Mouse (Mus musculus): Measurements from ENCODE around the gene Tbxas1.

The Tbxas1 gene

DNA sequence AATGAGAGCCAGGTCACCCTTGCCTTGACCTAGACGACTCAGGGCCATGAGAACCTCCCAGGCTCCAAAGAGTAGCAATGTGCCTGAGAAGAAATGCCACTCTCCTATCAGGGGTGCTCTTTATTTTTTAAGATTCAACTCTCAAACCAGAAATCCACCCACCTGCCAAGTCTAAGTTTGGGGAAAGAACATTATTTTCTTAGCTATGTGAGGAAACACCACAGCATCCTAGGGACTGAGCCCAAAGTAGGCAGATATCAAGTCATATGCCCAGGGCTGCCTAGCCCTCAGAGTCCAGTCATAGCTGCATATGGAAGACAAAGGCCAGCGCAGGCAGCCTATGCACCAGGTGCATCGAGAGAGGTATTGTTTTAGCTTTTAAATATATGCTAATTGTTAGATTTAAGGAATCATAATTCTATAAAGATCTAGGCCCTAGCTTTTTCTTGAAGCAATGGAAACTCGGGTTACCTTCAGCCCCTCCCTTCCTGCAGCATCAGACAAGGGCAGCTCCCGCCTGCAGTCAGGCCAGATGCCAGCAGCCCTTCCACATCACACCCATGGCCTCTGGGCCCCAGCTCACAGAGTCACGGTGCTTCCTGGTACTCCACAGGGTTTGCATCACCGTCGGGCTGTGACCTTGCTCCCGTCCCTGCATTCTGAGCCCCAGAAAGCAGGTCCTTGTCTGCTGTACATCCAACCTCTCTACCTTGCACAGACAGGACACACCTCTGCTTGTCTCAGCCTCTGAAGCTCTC, 176.8 kb downstream of the Tbxas1 start:
- no peak for DNase-seq (ENCODE audit: low spot score in 2 of 2)

DNA sequence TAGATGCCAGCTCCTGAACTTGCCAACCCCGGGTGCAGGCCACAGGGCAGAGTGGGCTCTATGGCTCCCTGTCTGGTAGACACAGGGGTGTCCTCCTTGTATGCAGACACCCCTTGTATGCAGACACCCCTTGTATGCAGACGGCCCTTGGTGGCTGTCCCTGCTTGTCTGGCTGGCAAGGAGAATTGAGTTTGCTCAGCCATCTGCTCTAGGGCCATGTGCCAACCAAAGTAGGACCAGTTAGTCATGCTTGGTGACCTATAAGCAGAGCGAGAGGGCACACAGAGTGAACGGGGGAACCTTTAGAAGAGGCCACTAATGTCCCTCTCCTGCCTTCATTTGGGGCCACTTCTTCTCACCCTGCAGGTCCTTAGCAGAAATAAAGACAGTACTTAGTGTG, 177.4 kb downstream of the Tbxas1 start:
- no peak for DNase-seq (ENCODE audit: low spot score in 2 of 2)

DNA sequence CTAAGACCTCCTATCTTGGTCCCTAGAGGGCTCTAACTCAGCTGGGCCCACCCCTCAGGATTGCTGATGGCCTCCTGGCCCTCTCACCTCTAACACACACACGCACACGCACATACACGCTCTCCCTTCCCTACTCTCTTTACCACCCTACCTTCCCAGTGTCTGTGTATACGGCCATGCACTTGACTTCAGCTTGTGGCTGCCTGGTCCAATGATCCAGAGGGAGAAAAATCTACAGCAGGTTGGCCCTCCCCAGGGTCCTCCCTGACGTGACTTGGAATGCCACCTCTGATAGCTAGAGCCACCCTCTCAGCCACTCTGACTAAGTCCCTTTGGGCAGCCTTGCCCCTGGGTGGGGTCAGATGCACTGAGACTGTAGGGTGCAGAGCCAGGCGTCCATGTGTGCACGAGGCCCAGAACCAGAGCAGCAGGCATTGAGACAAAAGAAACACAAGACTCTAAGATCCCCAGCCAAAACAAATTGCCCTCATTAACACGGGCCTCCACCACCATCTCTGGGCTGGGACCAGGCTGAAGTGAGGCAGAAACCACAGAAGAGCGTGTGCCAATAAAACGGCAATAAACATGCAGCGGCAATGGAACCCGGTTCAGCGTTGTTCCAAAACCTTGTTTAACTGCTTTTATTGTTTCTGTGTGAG, 179.1 kb downstream of the Tbxas1 start:
- no peak for DNase-seq (ENCODE audit: low spot score in 2 of 2)

DNA sequence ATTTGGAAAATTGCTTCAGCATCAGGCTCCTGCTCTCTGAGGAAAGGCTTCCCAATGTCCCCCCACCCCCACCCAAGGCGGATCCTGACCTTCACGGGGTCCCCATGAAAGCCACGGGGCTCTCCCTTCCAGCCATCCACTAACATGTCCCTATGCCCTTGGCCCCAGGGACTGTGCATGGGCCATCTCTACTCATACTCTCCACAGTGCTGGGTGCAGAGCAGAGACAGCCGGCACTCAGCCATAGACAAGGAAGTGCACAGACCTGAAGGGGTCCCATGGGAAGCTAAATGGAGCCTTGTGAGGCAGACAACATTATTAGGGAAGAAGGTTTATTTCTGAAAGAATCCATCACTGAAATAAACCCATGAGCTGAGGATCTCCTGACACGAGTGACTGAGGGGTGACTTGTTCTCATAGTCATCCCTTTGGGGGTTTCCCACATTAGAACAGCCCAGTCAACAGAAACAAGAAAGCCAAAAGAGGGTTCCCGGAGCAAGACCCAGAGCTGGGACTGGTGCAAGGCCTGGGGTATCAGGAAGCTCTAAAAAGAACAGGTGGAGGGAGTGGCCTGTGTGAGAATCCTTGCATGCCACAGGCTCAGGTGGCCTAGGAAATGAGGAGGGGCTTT, 179.8 kb downstream of the Tbxas1 start:
- no peak for DNase-seq (ENCODE audit: low spot score in 2 of 2)

DNA sequence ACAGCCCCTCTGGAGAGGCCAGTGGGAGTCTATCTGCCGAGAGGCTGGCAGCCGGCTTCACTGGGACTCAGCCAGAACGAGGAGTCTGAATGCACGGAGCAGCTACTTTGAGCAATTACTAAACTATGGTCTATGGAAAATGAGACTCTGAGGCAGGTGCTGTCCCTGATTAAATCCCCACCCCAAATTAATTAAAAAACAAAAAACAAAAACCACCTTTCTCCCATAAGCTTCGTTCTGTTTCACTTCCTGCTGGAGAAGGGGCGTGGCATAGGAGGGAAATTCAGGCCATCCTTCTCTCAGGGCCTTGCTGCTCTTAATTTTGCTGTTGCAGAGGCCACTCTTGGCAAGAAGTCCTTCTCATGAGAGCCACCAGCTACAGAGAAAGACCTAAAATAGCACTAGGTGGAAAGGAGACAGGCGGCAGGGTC, 180.6 kb downstream of the Tbxas1 start:
- DNase-seq (ENCODE audit: low spot score in 2 of 2), result no peak

DNA sequence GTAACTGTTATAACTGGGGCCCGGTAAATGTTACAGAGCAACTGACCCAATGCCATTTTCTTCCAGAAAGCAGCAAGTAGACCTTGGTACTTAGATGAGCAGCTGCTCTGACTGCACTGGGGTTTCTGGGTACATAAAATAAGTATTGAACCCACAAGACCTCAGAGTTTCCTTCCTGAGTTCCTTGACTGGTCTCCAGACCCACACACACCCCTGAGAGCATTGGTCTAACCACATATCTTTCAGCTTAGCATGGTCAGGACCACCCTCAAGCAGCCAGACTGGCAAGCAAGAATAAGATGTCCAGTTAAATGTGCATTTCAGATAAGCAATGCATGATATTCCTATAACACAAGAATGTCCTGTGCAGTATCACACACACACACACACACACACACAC, 182.0 kb downstream of the Tbxas1 start:
- DNase-seq (ENCODE audit: low spot score in 2 of 2), result no peak

DNA sequence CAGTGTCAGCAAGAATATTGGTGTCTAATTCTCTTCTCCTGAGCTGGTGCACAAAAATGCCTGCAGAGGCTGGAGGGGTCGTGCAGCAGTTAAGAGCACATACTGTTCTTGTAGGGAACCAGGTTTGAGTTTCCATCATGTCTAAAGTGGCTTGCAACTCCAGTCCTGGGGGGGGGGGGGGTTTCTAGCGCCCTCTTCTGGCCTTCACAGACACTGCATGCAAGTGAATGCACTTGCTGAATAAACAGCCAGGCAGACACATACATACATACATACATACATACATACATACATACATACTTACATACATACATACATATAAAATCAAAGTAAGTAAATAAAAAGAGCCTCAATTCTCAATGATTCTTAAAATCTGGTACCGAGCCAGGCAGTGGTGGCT, 183.2 kb downstream of the Tbxas1 start:
- no peak for DNase-seq (ENCODE audit: low spot score in 2 of 2)

DNA sequence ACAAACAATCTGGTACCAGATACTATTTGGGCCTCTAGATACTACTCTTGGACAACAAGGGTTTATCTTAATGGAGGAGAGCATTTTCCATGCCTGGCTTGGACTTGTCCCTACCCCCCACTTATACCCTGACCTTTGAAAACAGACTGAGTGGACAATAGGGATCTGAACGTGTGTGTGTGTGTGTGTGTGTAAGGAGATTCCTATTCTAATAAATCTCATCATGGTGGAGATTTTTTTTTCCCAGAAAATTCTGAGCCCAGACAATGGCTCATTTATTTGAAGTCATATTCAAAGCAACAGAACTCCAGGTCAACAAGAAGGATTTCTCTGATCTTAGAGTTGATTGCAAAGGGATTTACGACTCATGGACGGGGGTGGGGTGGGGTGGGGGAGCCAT, 183.7 kb downstream of the Tbxas1 start:
- no peak for DNase-seq (ENCODE audit: low spot score in 2 of 2)

DNA sequence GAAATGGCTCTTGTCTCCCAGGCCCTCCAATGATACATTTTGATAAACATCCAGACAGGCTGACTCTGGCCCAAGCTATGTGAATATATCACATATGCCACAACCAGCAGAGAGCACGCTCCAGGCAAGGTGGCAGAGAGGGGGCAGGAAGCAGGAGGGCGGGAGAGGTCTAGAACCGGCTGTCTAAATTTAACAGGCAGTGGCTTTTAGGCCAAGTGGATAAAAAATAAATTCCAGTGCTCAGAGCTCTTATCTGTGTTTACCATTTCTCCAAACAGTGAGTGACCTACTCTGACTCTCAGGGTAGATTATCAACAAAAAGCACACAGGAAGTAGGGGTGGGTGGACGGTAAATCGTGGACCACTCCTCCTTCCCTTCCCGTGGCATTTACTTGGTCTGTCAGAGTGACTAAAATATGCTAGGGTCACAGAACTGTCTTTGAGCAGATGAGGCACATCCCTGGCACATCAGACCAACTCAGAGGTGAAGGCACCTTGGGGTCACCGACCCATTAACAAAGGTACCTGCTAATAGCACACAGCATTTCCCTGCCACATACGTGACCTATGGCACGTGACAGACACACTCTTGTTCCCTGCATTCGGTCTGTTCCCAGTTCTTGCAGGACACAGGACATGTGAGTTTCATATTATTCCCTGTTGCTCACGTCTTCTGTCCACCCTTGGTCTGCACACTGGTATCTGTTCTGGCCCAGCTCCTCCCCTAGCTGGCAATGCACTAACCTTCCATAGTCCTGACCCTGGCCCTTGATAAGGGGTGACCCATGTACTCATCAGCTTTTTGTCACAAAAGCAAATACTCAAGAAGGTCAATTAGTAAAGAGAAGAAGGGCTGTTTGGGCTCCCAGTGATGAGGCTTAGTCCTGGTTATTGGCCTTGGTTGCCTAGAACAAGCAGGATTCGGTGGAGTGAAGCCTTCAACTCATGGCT, 184.6 kb downstream of the Tbxas1 start:
- DNase-seq (ENCODE audit: low spot score in 2 of 2), result no peak

DNA sequence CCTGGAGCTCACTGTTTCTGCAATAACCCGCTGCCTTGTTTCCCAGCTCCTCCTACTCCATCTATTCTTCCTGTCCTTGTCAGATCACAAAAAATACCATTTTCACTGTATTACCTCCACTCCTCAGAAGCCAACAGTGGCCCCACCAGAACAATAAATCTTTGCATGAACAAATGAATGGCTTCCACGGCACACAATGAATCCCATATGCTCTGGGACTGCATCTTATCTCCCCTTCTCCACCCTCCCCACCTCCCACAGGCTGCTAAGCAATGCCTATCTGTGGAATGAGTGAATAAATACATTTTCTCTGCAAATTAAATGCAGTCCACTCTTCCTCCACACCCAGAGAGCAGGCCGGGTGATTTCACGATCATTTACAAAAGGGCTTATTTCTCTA, 186.0 kb downstream of the Tbxas1 start:
- no peak for DNase-seq (ENCODE audit: low spot score in 2 of 2)

DNA sequence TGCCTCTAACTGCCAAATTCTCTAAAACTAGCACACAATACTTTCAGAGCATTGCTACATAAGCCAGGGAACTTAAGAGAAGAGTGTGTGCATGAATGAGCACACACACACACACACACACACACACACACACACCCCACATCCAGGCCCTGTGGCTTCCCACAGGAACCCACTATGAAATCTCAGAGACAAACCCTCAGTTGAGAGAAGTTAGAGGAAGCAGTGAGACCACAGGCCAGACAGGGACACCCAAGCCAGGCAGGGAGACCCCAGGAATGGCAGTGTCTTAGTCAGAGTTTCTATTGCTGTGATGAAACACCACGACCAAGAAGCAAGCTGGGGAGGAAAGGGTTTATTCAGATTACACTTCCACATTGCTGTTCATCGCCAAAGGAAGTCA, 188.3 kb downstream of the Tbxas1 start:
- no peak for DNase-seq (ENCODE audit: low spot score in 2 of 2)

DNA sequence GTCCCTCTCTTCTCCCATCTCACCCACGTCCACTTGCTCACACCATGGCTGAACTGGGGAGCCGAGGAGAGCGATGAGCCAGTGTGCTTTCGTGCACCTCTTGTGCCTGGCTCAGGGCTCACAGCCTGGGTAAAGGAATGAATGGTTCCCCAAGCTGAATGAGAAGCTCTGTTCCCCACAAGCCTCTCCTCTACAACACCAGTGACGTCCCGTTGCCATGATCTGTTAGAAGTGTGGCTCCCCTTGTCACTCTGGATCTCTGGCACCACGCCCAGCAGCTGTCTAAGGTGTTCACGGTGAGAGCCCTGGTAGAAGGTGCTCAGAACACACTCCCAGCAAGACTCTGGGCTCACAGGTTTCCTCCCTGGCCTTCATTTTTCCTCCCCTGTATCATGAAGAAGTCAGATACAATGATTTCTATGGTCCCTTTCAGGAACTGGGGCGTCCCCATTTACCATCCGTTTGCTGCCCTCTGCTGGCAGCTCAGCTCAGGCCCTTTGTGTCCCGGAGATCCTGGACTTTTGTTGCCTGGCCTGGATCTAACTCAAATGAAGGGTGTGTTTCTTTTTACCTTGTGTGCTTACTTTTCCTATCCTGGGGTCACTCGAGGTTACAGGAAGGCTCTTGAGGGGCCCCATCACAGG, 191.9 kb downstream of the Tbxas1 start:
- peak; percentile 65 to 85 for DNase-seq (ENCODE audit: low spot score in 2 of 2)

DNA sequence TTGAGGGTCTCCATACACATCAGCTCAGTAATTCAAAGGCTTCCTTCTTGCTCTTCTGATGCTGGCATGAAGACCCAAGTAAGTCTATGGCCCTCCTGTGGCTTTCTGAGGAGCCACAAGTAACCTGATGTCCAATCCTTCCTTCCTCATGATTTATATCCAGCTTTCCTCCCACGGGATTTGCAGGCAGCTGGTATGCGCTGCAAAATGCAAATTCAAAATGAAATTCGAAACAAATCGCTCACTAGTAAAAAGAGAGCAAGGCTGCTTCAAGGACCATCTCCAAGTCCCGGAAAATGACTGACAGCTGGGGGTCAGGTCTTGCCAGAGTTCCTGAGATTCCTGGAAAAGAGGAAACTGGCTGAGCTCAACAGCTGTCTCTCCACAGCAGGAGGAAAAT, 197.5 kb downstream of the Tbxas1 start:
- DNase-seq (ENCODE audit: low spot score in 2 of 2), result no peak

DNA sequence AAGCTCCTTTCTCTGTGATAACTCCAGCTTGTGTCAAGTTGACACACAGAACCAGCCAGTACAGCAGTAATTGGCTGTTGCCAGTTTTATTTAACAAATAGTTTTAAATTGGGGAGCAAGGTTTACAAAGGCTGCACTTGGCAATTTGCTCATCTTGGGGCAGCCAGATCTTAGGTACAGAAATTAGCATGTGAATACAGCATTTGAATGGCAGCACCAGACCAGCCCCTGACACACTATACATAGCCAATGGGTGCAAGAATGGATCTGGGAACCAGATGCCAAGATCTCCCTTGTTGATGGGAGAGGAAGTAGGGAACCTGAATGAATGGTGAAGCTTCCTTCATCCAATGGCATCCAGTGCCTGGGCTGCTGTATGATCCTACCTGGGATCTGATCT, 199.0 kb downstream of the Tbxas1 start:
- DNase-seq (ENCODE audit: low spot score in 2 of 2), result no peak

DNA sequence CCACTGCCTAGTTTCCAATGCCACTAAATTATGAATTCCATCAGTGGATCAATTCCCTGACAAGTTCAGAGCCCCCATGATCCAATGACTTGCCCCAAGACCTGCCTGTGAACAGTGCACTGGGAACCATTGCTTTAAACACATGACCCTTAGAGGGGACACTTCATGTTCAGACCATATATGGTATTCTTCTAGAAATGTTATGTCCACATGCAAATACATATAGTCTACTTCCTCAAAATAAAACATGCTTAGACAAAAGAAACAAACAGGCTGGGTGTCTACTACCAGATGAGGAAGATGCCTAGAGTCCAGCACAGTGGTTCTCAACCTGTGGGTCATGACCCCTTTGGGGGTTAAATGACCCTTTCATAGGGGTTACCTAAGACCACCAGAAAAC, 201.3 kb downstream of the Tbxas1 start:
- no peak for DNase-seq (ENCODE audit: low spot score in 2 of 2)

DNA sequence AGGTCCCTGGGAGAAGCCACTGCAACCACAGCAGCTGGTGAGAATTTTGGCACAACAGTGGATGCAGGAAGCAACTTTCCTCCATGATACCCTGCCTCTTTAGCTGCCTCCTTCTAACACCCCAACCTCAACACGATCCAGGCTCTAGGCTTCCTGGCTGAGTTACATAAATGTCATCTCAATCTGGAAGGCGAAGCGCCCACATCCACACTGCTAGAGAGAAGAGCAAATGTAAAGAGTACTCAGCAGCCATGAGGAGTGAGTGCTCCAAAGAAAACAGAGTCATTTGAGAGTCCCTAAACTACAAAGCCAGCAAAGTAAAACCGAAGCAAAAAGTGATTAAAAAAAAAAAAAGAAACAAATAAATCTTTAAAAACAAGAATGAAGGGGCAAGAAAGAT, 229.4 kb downstream of the Tbxas1 start:
- no peak for DNase-seq (ENCODE audit: low spot score in 2 of 2)

DNA sequence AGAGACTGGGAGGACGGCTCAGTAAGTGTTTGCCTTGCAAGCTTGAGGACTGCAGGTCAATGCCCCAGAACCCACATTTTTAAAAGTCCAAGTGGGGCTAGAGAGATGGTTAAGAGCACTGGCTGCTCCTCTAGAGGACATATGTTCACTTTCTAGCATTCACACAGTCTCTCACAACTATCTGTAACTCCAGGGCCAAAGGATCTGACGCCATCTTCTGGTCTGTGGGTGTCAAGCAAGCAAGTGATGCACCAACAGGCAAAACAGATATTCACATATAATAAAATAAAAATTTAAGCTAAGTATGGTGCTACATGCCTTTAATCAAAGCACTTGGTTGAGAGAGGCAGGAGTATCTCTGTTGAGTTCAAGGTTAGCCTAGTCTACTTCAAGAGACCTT, 231.6 kb downstream of the Tbxas1 start:
- no peak for DNase-seq (ENCODE audit: low spot score in 2 of 2)

DNA sequence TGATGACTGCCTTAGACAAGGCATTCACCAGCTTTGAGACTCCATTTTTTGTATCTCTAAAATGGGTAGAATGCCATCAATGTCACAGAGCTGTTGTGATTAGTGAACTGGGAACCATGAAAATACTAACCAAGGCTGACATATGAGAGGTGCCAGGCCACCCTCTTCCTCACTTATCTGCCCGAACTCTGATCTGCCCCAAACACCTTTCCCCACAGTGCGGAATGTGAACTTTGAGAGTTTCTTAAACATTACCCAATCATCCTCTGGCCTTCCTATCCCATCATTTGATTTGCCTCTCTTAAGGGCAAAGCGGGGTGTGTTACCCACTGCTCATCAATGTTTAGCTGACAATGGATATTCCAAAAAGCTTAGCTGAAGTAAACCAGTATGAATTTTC, 237.5 kb downstream of the Tbxas1 start:
- DNase-seq (ENCODE audit: low spot score in 2 of 2), result no peak

DNA sequence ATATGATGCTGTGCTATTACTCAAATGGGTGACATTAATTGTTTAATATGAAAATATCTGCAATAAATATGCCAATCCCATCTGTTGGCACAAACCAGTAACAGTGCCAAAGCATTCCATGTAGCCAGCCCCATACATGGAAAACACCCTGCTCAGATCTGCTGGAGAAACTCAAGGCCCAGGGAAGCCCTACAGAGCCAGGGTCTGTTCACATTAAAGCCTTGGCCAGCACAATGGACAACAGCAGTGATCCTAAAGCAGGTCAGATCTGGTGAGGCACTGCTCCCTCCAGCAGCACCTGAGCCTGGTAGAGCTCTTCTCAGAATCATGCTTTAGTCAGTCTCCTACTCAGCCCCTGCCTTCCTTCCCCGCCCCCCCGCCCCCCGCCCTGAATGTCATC, 237.9 kb downstream of the Tbxas1 start:
- DNase-seq (ENCODE audit: low spot score in 2 of 2), result no peak

DNA sequence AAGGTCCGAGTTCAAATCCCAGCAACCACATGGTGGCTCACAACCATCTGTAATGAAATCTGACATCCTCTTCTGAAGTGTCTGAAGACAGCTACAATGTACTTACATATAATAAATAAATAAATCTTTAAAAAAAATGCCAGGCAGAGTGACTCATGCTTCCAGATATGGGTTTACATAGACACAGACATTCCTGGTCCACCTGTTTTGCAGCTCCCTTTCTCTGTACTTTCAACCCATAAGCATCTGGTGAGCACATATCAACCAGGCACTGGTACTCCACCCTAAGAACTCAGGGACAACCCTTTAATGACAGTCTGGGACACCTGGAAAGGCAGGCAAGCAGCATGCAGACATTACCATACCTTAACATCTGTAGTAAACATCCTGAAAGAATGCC, 240.2 kb downstream of the Tbxas1 start:
- DNase-seq (ENCODE audit: low spot score in 2 of 2), result no peak

Measured in spleen, postnatal 4 days (tissue).